Mouse (Mus musculus) liver, embryonic 14.5 days (tissue): ENCODE data around the gene Dhrs7.

Experiments
- CTCF ChIP-seq: IDR thresholded peaks from 2 replicates; pipeline ENCODE4 v1.5.1; 2016; ENCODE audit warnings: antibody characterized with exemption, low read depth, control low read depth
- EP300 ChIP-seq: IDR thresholded peaks from 2 replicates; pipeline ENCODE4 v1.6.1; 2016; ENCODE audit warnings: antibody characterized with exemption, low read depth

- no peak for TF ChIP-seq CTCF
- TF ChIP-seq EP300, result no peak
These were observed 10.1 kb upstream of the Dhrs7 start for GRCm38 (mm10) chr12:72674820-72675219.
